Mouse (Mus musculus) right cerebral cortex, postnatal 4 days (tissue): ENCODE data around the gene Shank2.

Experiments
- DNase-seq: peaks from one replicate; pipeline ENCODE4 v3.0.0-alpha.2; 2022

Shank2 gene

GRCm38 (mm10) chr7:144001628-144002027 lies at the start of gene Shank2:
Shank2 (plus strand) TSS chr7:144001928.
- DNase-seq, result no peak

- no peak for DNase-seq
These were observed 49.6 kb upstream of the Shank2 start for GRCm38 (mm10) chr7:143952130-143952529.

- no peak for DNase-seq
These were observed 45.0 kb upstream of the Shank2 start for GRCm38 (mm10) chr7:143956575-143957295.

GRCm38 (mm10) chr7:143958030-143958565 lies 43.6 kb upstream of the Shank2 start:
- DNase-seq, result no peak

GRCm38 (mm10) chr7:143963813-143964212 lies 37.9 kb upstream of the Shank2 start:
- no peak for DNase-seq

- no peak for DNase-seq
These were observed 35.1 kb upstream of the Shank2 start for GRCm38 (mm10) chr7:143966621-143967020.

GRCm38 (mm10) chr7:143977491-143977830 lies 24.3 kb upstream of the Shank2 start:
- DNase-seq, result no peak

- peak; percentile 18 for DNase-seq
These were observed 23.7 kb upstream of the Shank2 start for GRCm38 (mm10) chr7:143977831-143978682.

GRCm38 (mm10) chr7:143978741-143979371 lies 22.9 kb upstream of the Shank2 start:
- DNase-seq, result peak; percentile 84

- no peak for DNase-seq
These were observed 21.7 kb upstream of the Shank2 start for GRCm38 (mm10) chr7:143979986-143980385.

GRCm38 (mm10) chr7:143986281-143986680 lies 15.4 kb upstream of the Shank2 start:
- no peak for DNase-seq

- no peak for DNase-seq
These were observed 10.6 kb upstream of the Shank2 start for GRCm38 (mm10) chr7:143991160-143991559.

- no peak for DNase-seq
These were observed 2.7 kb upstream of the Shank2 start for GRCm38 (mm10) chr7:143999073-143999472.

GRCm38 (mm10) chr7:144003471-144003870 lies 1.7 kb downstream of the Shank2 start:
- no peak for DNase-seq

GRCm38 (mm10) chr7:144008079-144008478 lies 6.4 kb downstream of the Shank2 start:
- DNase-seq, result no peak

- no peak for DNase-seq
These were observed 7.3 kb downstream of the Shank2 start for GRCm38 (mm10) chr7:144008985-144009384.

GRCm38 (mm10) chr7:144014485-144014884 lies 12.8 kb downstream of the Shank2 start:
- DNase-seq, result no peak

- no peak for DNase-seq
These were observed 20.1 kb downstream of the Shank2 start for GRCm38 (mm10) chr7:144021801-144022200.

GRCm38 (mm10) chr7:144022682-144023081 lies 21.0 kb downstream of the Shank2 start:
- DNase-seq, result no peak

GRCm38 (mm10) chr7:144023561-144023960 lies 21.8 kb downstream of the Shank2 start:
- no peak for DNase-seq

GRCm38 (mm10) chr7:144026024-144026752 lies 24.5 kb downstream of the Shank2 start:
- DNase-seq, result no peak

- no peak for DNase-seq
These were observed 27.5 kb downstream of the Shank2 start for GRCm38 (mm10) chr7:144029246-144029645.

- no peak for DNase-seq
These were observed 29.1 kb downstream of the Shank2 start for GRCm38 (mm10) chr7:144030796-144031195.
